Mouse (Mus musculus) heart, postnatal 14 days (tissue): ENCODE measurements at regions not wholly inside any gene's neighbourhood (a gene's known extent, or its start where the extent isn't known, plus 50 kb on each side); places are given as distances from the start of the nearest gene placed in this dataset.
A peak's percentile ranks its signal among the peaks of the same experiment; 100 is the strongest.

Experiments
- DNase-seq, 2 experiments: peaks; one replicate each; pipeline ENCODE4 v3.0.0; 2021 to 2022
- intact Hi-C: fragments of 180-260 bp; cut with DNase I; formaldehyde crosslinking; loops from one replicate; pipeline ENCODE4 v1.15.1; 2025

GRCm38 (mm10) chr8:103125581-103125980 is 340.1 kb upstream of the Cdh11 start:
- intact Hi-C loops: no loop called here
- no peak for DNase-seq

GRCm38 (mm10) chr8:103138136-103138535 is 352.7 kb upstream of the Cdh11 start:
- no peak for DNase-seq
- intact Hi-C loops: no loop called here

GRCm38 (mm10) chr8:103144835-103145234 is 359.4 kb upstream of the Cdh11 start:
- no peak for DNase-seq
- intact Hi-C loops: no loop called here

GRCm38 (mm10) chr8:103148013-103148412 is 362.6 kb upstream of the Cdh11 start:
- no peak for DNase-seq
- intact Hi-C loops: no loop called here

GRCm38 (mm10) chr8:103148447-103148846 is 363.0 kb upstream of the Cdh11 start:
- intact Hi-C loops: no loop called here
- no peak for DNase-seq

GRCm38 (mm10) chr8:103166623-103167316 is 381.3 kb upstream of the Cdh11 start:
- no peak for DNase-seq
- intact Hi-C loops: no loop called here

- intact Hi-C loops: no loop called here
- no peak for DNase-seq
Observed at GRCm38 (mm10) chr8:103173313-103173712, 387.9 kb upstream of the Cdh11 start.

GRCm38 (mm10) chr8:103173803-103174429 is 388.5 kb upstream of the Cdh11 start:
- intact Hi-C loops: no loop called here
- DNase-seq: no peak

GRCm38 (mm10) chr8:103180661-103181060 is 395.2 kb upstream of the Cdh11 start:
- DNase-seq: peak in 1 of 2 experiments; percentile 5
- intact Hi-C loops: no loop called here

- intact Hi-C loops: no loop called here
- no peak for DNase-seq
Observed at GRCm38 (mm10) chr8:103188720-103189498, 403.5 kb upstream of the Cdh11 start.

- intact Hi-C loops: no loop called here
- no peak for DNase-seq
Observed at GRCm38 (mm10) chr8:103198251-103198650, 412.8 kb upstream of the Cdh11 start.

GRCm38 (mm10) chr8:103199696-103200615 is 414.5 kb upstream of the Cdh11 start:
- DNase-seq: no peak
- intact Hi-C loops: no loop called here

GRCm38 (mm10) chr8:103203710-103204109 is 418.3 kb upstream of the Cdh11 start:
- intact Hi-C loops: no loop called here
- DNase-seq: no peak

GRCm38 (mm10) chr8:103214606-103215005 is 429.2 kb upstream of the Cdh11 start:
- intact Hi-C loops: no loop called here
- no peak for DNase-seq

- peak in 1 of 2 experiments; percentile 4 for DNase-seq
- intact Hi-C loops: no loop called here
Observed at GRCm38 (mm10) chr8:103230741-103231475, 445.5 kb upstream of the Cdh11 start.

GRCm38 (mm10) chr8:103234374-103234773 is 448.9 kb upstream of the Cdh11 start:
- intact Hi-C loops: no loop called here
- peak in 1 of 2 experiments; percentile 7 for DNase-seq

- intact Hi-C loops: no loop called here
Observed at GRCm38 (mm10) chr8:103235614-103236013, 450.2 kb upstream of the Cdh11 start.

GRCm38 (mm10) chr8:103238456-103238970 is 453.1 kb upstream of the Cdh11 start:
- intact Hi-C loops: no loop called here
- no peak for DNase-seq

More at GRCm38 (mm10) chr8:103235614-103236013, 450.2 kb upstream of the Cdh11 start:
- peak; percentile 11 to 45 for DNase-seq

- intact Hi-C loops: no loop called here
- no peak for DNase-seq
Observed at GRCm38 (mm10) chr8:103244169-103244568, 458.7 kb upstream of the Cdh11 start.
